Mouse (Mus musculus): ENCODE results near the gene Mcf2l.

Gene Mcf2l

DNA sequence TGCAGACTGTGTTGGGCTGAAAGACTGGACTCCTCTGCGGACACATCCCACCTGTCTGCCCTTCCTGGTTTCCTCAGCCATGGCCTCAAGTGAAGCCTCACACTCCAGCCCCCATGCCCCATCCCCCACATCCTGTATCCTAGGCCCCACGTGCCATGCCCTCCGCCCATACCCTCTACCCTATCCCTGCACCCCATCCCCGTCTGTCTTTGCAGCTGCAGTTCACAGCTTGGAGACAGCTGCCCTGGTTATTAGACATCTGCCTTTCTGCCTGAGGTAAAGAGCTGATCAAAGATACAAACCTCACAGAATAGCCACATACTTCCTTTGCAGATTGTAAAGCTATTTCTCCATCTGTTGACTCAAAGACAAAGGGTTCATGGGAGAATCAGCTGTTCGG, 83.3 kb downstream of the Mcf2l start:
- DNase-seq, result no peak

- DNase-seq, result no peak
Observed at GRCm38 (mm10) chr8:12957419-12957818, 83.8 kb downstream of the Mcf2l start.

GRCm38 (mm10) chr8:12960609-12961008, 87.0 kb downstream of the Mcf2l start:
- DNase-seq, result no peak

DNA sequence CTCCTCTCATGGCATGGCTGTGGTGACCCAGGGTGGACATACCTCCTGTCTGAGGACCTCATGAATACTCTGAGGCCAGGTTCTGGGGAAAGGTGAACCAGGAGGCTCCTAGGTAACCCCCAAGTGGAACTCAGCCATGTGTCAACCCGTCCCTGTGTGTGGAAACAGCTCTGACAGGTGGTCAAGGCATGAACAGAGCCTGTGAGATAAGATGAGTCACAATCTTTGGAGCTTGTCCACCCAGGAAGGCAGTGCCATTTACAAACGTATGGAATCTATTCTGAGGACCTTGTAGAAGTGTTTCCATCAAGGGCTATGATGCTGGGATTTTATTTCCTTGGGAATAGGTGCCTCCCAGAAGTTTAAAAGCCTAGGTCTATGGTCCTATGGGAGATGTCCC, 87.6 kb downstream of the Mcf2l start:
- DNase-seq, result no peak

DNA sequence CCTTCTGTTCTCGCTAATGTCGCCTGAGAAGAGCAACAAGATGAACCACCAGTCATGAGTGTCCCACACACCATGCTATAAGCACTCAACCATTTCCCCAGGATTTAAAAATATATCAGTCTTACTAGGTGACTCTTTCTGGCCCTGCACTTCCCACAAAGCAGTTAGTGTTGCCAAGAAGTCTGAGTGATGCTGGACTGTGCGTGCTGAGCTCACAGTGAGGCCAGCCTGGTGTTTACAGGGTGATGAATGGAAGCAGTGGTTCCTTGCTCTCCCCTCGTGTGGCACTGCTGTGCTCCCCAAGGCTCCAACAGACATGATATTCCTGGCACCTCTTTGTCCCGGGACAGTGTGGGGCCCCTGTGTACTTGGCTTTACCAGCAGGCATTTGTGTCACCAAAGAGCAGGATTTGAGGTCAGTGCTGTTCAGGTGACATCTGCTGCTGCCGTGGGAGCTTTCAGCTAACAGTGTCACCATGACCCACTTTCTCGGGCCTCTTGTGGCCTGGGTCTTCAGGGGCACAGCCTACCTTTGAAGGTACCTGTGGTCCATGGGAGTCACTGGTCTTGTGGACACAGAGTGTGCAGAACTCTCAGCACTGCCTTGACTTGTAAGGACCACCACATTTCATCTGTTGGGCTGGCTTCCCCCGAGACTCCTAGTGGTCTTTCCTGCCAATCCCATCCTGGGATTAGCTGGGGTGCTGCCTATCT, 88.4 kb downstream of the Mcf2l start:
- DNase-seq, result no peak

GRCm38 (mm10) chr8:12962541-12963380, 89.2 kb downstream of the Mcf2l start:
- no peak for DNase-seq

DNA sequence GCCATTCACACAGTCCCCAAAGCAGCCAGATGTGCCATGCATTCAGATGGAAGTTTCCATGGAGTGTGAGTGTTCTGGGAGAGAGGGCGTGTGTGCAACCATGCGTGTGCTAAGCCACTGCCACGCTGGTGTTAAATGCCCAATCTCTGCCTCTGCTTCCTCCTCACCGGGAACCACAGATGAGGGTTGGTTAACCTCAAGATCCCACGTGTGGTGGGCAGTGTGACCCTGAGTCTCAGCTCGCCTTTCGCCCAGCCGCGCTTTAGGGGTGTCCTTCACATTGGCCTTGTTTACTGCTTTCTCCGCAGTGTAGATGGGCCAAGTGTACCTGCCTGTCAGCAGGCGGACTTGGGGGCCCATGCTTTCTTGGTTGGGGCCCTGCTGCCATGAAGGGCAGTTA, 102.7 kb downstream of the Mcf2l start:
- no peak for DNase-seq

GRCm38 (mm10) chr8:12976723-12977122, 103.1 kb downstream of the Mcf2l start:
- no peak for DNase-seq

GRCm38 (mm10) chr8:12977325-12977724, 103.7 kb downstream of the Mcf2l start:
- no peak for DNase-seq

- DNase-seq, result no peak
Observed at GRCm38 (mm10) chr8:12978308-12978707, 104.7 kb downstream of the Mcf2l start.

DNA sequence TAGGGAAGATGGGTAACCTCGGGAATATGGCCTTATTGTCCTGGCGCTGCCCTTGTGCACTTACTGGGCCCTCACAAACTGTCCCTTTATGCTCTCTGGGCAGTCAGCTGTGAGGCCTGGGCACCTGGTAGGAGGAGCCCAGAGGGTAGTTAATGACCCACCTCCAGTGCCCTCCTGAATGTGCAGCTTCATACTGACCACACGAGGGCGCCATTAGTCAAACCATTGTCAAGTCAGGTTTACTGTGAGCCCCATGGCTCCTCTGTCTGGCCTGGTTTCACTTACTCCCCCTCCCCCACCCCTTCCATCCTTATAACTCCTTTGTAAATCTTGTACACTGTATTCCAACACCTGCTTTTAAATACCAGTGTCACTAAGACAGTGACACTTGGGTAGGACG, 105.1 kb downstream of the Mcf2l start:
- DNase-seq, result peak; percentile 47

GRCm38 (mm10) chr8:12983681-12984467, 110.3 kb downstream of the Mcf2l start:
- peak; percentile 44 for DNase-seq

GRCm38 (mm10) chr8:12984601-12985243, 111.1 kb downstream of the Mcf2l start:
- no peak for DNase-seq

GRCm38 (mm10) chr8:12985259-12985658, 111.7 kb downstream of the Mcf2l start:
- no peak for DNase-seq

DNA sequence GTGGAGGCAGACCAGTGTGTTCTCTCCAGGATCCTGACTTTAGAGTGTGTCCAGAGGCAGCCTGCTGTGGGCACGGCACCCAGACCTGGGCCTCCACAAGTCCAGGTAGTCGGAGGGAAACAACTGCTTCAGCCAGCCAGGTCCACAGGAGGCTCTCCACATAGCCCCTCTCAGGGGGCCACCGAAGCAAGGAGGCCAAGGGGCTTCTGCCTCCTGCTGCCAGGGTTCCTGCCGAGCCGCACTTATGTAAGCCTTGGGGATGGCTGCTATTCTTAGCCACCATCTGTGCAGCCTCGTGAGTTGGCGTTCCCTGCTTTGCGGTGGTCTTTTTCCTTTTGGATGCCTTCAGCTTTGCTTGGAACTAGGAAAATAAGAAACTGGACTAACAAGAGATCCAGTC, 114.0 kb downstream of the Mcf2l start:
- DNase-seq, result peak; percentile 49

DNA sequence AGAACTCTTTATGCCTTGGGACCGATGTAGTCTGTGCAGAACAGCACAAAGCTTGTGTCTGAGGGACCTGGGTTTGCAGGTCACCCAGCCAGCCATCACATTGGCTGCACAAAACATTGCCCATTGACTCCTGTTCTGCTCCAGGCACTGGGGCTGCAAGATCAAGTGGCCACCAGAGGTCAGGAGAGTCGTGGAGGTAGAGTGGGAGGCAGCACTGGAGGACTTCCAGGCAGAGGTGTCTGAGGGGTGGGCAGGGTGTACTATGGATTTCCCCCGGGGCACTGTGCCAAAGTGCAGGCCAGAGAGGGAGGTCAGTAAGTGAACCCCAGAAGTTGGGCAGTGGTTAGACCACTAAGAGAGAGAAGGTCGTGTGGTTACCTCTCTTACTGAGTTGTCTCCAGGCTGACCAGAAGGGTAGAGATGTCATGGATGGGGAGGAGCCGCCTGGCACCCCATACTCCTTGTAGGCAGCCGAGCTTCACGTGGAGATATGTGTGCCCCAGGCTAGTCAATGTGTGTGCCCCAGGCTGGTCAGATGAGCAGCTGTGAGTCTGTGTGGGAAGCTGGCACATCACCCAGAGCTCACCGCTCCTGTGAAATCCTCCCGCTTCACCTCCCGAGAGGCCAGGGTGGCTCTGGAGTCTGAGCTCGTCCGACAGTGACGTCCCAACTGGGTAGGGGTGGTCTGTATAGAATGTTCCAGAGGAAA, 115.3 kb downstream of the Mcf2l start:
- DNase-seq, result no peak

DNA sequence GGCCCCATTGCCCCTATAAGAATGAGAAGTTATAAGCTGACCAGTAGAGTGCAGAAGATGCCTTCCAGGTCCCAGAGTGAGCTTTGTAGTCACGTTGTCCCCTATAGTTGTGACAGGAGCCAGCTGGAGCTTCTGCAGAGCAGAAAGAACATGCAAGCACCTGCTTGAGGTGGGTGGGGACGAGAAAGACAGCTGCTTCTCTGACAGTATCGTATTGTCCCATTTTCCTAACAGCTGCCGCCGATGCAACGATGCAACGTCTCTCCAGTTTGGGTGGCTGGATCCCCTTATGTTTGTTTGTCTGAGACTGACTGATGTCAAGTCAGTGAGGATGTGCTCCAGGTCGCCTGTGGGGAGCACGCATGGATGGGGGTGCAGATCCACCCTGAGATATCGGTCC, 117.8 kb downstream of the Mcf2l start:
- DNase-seq, result no peak

GRCm38 (mm10) chr8:12994468-12994867, 120.9 kb downstream of the Mcf2l start:
- no peak for DNase-seq

DNA sequence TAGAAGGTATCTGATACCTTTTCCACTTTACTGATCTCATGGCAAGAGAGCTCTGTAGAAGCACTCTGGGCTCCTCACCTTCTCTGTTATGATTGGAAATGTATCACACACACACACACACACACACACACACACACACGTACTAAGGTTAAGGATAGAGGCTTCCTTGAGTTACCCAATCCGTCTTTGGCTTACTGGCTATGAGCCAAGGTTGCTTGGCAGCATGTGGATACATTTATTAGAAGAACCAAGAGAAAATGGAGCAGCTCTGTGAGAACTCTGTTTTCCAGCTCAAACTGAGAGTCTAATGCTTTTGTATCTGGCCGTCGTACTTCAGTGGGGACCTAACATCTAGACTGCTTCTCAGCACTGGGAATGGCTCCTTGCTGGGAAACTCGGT, 121.9 kb downstream of the Mcf2l start:
- no peak for DNase-seq

GRCm38 (mm10) chr8:12996831-12997275, 123.2 kb downstream of the Mcf2l start:
- DNase-seq, result no peak

GRCm38 (mm10) chr8:12998331-12998730, 124.7 kb downstream of the Mcf2l start:
- no peak for DNase-seq

DNA sequence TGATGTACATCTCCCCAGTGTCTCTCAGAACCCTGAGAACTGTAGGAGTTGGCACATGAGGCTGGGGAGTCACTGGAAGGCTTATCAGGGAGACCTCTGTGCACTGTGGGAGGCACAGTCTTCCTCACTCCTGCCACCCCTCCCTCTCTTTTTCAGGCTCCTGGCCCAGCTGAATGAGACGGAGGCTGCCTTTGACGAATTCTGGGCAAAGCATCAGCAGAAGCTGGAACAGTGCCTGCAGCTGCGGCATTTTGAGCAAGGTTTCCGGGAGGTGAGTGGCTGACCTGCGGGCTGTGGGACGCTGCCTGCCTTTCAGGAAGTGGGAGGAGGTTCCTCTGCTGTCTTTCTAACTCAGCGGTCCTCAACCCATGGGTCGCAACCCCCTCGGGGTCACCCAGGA, 126.2 kb downstream of the Mcf2l start:
- no peak for DNase-seq
